Mouse (Mus musculus) embryonic facial prominence, embryonic 12.5 days (tissue): Measurements from ENCODE around the gene Lrrc30. TPM values are rescaled to one million over a fixed set of nuclear protein-coding genes. Genes with fewer than 3 reads are reported as not detected.

Experiments
- ATAC-seq: fragments of 200-750 bp; cut with Nextera tagmentation; 2 replicates; pipeline ENCODE4 v1.8.0; 2017; ENCODE audit not compliant: insufficient number of reproducible peaks, insufficient read depth, low FRiP score, low TSS enrichment
- H3K27ac ChIP-seq: fragments of 300-500 bp; sonication (generic); 2 replicates; pipeline ENCODE4 v1.5.1; 2016; ENCODE audit warnings: mild to moderate bottlenecking
- H3K27me3 ChIP-seq: fragments of 300-500 bp; sonication (generic); 2 replicates; pipeline ENCODE4 v1.6.1; 2016; ENCODE audit warnings: mild to moderate bottlenecking, moderate library complexity
- H3K36me3 ChIP-seq: fragments of 300-500 bp; sonication (generic); 2 replicates; pipeline ENCODE4 v1.6.1; 2016; ENCODE audit warnings: mild to moderate bottlenecking
- H3K4me1 ChIP-seq: fragments of 300-500 bp; sonication (generic); 2 replicates; pipeline ENCODE4 v1.6.1; 2016
- H3K4me2 ChIP-seq: fragments of 300-500 bp; sonication (generic); replicated peaks from 2 replicates; pipeline ENCODE4 v1.6.1; 2016; ENCODE audit warnings: mild to moderate bottlenecking, moderate library complexity
- H3K4me3 ChIP-seq: fragments of 300-500 bp; sonication (generic); 2 replicates; pipeline ENCODE4 v1.5.1; 2016; ENCODE audit warnings: mild to moderate bottlenecking
- H3K9ac ChIP-seq: fragments of 300-500 bp; sonication (generic); 2 replicates; pipeline ENCODE4 v1.6.1; 2016; ENCODE audit warnings: mild to moderate bottlenecking, moderate library complexity
- H3K9me3 ChIP-seq: fragments of 300-500 bp; sonication (generic); 2 replicates; pipeline ENCODE4 v1.6.1; 2016; ENCODE audit warnings: mild to moderate bottlenecking, moderate library complexity
- WGBS: fragments of 180-500 bp; shearing (Covaris S2); methylation state at CpG from one replicate; pipeline ENCODE4 v1.1.7; 2016; 5-methylcytosine and 5-hydroxymethylcytosine counted together
- polyA plus RNA-seq: library from polyadenylated mRNA; unstranded; fragments of >200 nt; fragmentation: Nextera tagmentation; extraction: Ambion mirVana; gene quantifications from 2 replicates; pipeline ENCODE4 v1.2.1, GENCODE M21; 2016

Gene Lrrc30
- polyA plus RNA-seq, 1 experiment from 2014 or later = 0.15 TPM

GRCm38 (mm10) chr17:67582681-67583356 is 49.7 kb downstream of the Lrrc30 start:
- H3K9ac ChIP-seq = no peak overlapping the region
- no peaks in the 10 kb centered on the region for H3K9me3 ChIP-seq
- WGBS = 85% methylated on average over 4 of the region's 4 CpGs
- no peaks in the 10 kb centered on the region for H3K27me3 ChIP-seq
- ATAC-seq = no peak
- no peak overlapping the region for H3K27ac ChIP-seq
- no peaks in the 10 kb centered on the region for H3K4me1 ChIP-seq
- no peaks in the 10 kb centered on the region for H3K36me3 ChIP-seq
- no peak overlapping the region for H3K4me2 ChIP-seq
- no peak overlapping the region for H3K4me3 ChIP-seq

GRCm38 (mm10) chr17:67581839-67582238 is 50.7 kb downstream of the Lrrc30 start:
- H3K4me1 ChIP-seq = no peaks in the 10 kb centered on the region
- H3K9ac ChIP-seq = no peak overlapping the region
- no peak overlapping the region for H3K4me2 ChIP-seq
- H3K27ac ChIP-seq = no peak overlapping the region
- no peaks in the 10 kb centered on the region for H3K36me3 ChIP-seq
- ATAC-seq = no peak
- no peak overlapping the region for H3K4me3 ChIP-seq
- H3K9me3 ChIP-seq = no peaks in the 10 kb centered on the region
- 81% methylated on average over 5 of the region's 5 CpGs for WGBS
- H3K27me3 ChIP-seq = no peaks in the 10 kb centered on the region

Other genes with a start within 250 kb of the Lrrc30 start
- 8.0 and 8.6 TPM in 2 replicates for gene Lama1, start 64.5 kb upstream of the Lrrc30 start, polyA plus RNA-seq